Mouse (Mus musculus): Measurements from ENCODE around the gene Tmem52b.

Tmem52b gene

DNA sequence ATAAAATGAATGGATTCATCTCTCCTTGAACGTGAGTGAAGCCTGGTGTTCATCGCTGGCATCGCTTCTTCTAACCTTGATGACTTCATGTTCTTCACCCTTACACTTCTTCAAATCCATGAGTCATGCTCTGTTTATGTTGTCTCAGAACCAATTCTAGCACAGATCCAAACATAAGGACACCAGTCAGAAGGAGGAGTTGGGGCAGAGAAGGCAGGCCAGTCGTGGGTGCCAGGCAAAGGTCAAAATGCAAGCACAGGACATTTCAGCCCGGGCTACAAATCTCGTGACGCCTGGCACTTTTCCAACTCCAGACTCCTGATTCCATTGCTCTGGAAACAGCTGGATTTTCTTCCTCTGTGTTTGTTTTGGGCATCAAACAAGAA lies 20.2 kb downstream of the Tmem52b start:
- no peak for DNase-seq (ENCODE audit: low spot score)

DNA sequence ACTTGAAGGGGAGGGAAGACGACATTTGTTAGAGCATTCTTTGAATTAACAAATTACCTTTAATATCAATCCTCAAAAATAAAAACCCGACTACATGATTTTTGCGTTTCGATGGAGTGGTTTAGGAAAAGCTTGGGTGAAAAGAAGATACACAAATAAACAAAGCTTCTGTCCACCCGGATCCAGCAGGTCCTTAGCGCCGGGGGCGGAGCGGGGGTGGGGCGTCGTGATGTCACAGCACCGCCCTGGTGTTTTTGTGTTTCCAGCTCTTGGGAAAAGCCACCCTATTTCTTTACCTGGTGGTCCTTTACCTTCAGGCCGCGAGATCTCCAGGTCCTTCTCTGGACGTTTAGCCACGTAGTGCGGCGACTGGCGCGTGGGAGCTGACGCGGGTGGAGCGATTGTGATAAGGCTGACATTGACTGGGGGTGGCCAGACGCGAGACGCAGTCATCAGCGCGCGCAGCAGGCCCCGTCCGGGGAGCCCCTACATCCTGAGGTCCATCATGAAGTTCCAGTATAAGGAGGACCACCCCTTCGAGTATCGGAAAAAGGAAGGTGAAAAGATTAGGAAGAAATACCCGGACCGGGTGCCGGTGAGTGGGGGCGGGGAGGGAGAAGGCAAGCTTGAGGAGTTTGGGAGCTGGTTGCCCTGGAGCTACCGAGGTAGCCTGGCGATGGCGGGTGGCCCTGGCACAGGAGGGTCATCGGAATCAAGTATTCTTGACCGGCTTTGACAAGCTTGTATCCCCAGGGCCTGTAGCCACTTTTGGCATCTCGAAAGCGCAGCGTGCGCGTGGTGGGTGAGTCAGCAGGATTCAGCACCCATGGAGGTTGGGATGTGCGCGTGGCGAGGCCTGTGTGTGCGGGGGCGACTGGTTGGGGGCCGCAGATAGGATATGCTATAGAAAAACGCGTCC lies 20.8 kb downstream of the Tmem52b start, which contains the start of gene Gabarapl1:
TSS of gene Gabarapl1 (plus strand) at position 219 of the 919 bp plus-strand sequence.
- DNase-seq (ENCODE audit: low spot score), result no peak

DNA sequence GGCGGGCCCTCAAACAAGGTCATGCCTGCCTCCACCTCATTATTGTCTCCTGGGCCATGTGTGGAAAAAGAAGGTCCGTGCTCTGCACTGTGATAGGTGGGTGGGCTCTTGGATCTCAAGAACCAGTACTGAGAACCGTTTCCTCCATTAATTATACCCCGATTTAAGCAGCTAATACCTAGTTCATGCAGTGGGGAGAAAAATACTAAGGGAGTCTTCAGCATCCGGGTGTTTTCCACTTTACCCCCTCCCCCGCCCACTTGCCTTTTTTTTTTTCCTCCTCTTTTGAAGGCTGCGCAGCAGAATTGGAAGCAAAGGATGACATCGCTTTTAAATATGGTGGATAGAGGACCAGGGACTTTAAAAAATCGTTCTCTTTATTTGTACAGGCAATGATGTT lies 21.7 kb downstream of the Tmem52b start:
- no peak for DNase-seq (ENCODE audit: low spot score)

DNA sequence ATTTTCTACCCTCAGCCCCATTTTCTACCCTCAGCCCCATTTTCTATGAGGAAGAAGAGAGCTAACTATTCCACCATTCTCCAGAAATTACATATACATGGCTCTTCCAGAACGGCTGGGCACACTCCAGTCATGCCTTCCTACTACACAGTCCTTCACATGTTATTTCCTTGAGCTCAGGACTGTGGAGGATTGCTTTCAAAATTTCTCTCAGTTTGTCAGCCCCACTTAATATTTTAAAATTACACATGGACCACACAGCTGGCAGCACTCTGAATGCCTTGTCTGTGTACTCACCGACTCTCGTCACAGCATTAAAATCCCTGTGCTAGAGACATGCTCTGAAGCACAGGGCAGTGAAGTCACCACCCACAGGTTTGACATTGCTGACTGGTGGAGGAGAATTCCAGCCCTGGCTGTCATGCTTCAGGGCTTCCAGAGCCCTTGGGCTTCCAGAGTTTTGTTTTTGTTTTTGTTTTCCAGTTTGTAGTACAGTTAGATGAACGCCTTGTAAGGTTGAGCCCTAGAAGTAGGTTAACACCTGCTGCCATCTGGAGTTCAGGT lies 22.4 kb downstream of the Tmem52b start:
- no peak for DNase-seq (ENCODE audit: low spot score)

DNA sequence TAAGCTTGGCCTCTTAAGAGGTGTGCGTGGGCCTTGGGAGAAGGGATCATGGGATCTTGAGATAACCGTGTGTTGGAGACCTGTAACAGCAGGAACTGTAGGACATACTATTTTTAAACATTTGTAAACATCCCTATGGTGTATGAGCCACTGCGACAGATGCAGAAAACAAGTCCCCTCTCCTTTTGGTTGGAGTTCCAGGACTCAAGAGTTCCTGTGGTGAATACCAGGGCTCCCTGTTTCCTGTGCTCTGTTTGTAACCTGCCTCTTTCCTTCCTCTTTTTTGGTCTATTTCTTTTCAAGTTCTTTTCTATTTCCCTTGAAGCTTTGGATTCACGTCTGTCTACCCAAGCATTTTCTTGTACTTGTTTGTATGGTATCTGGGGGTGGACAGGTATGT lies 23.4 kb downstream of the Tmem52b start:
- DNase-seq (ENCODE audit: low spot score), result no peak

DNA sequence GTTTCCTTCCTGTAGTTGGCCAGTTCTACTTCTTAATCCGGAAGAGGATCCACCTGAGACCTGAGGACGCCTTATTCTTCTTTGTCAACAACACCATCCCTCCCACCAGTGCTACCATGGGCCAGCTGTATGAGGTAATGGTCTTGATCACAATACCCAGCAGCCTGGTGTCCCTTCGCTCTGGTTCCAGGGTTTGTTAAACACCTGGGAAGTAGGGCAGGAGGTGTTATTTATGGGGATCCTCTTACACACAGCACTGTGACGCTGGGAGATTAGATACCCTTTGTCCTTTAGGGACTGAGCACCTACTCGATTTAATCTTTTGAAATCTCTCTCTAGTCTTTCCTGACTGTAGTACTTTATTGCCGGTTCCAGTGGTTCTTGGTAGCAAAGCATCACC lies 26.2 kb downstream of the Tmem52b start:
- no peak for DNase-seq (ENCODE audit: low spot score)

DNA sequence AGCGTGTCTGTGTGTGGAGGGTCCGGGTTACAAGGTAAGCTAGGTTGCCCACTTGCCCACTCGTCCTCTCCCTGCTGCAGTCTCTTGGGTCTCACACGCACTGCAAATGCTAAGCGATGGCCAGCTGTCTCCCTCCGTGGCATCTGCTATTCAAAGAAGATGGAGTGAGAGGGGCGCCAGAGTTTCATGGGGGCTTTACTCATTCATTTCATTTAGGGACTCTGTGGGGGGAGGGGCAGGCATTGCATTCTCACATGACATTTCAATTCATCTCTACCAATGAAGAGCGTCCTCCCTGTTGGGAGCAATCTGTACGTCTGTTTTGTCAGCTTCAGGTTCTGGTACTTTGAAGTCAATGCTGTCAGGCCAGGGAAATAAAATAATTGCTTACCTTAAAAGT lies 29.6 kb downstream of the Tmem52b start:
- DNase-seq (ENCODE audit: low spot score), result no peak

DNA sequence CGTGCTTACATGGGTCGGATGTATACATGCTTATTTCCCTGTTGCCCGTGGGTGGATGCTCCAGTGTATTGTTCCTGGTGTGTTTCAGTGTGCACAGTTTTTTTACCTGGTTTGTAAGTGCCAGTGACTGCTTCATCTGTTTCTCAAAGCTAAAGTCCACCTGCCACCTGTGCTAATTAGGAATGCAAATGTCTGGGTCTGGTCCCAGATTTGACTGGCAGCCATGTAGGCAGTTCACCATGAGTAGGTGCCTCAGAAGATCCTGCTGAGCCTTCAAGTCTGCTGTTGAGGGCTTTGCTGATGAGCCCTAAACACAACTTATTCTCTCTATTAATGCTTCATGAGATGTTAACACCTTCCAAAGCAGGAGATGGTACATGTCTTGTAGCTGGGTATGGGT lies 30.2 kb downstream of the Tmem52b start:
- no peak for DNase-seq (ENCODE audit: low spot score)

DNA sequence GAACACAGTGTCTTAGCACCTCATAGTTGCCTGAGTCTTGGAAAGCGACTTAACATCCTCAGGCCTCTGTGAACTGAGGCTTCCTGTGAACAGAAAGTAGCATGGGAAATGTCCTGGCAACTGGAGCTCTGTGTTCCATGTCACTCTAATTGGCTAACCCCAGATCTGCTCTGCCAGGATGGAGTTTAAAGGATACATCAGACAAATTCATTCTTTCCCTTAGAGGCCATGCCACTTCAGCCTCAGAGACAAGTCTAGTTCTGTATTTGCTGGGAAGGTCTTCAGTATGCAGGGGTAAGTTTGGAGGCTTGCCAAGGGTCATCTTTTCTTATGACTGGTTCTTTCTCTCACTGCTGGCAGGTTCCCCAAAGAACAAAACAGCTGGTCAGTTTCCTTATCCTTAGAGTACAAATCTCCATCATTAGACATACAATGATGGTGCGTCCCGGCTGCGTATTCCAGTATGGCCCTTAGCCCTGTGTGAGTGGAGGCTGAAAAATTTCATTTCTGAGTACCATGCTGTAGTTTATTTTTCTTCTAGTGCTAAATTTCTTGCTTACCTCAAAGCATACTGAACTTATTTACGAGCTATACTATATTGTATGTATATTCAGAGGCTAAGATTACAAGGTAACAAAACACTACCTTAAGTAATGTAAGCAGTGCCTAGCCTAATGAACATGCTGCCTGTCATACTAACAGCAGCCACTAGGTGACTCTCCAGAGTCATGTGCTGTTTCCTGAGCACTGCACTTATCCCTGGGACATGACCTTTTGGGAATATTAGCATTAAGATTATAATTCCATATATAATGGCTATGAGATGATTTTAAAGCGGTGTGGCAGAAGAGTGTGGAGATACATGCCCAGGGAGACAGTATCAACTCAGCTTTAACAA lies 31.6 kb downstream of the Tmem52b start:
- DNase-seq (ENCODE audit: low spot score), result no peak

DNA sequence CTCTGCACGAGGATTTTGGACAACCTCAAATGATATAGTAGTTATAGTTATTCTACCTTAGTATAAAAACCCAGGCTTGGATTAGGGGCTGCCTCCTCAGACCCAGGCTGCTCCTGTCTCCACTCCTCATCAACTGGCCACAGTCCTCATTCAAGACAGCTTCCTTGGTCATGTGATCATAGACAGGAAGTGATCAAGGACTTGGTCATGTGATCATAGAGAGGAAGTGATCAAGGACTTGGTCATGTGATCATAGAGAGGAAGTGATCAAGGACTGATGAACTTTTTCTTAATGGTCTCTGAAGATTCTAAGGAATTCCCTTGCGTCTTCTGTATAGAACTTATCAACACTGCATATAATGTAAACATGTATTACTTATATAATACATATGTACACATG lies 34.9 kb downstream of the Tmem52b start:
- no peak for DNase-seq (ENCODE audit: low spot score)

DNA sequence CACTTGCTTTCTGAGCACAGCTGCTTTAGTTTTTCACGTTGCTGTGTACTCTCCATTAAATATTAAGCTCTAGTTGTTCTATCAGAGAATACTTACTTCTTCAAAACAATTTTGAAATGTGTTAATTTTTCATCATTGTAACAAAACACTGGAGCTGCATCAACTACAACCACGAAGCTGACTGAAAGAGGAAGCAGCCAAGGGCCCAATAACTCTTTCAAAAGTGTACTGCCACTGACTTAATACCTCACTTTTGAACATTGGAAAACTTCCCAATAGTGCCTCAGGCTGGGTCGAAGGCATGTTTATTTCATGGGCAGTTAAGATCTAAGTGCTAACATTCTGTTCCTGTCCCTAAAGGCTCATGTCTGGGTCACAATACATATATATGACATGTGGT lies 35.7 kb downstream of the Tmem52b start:
- no peak for DNase-seq (ENCODE audit: low spot score)

DNA sequence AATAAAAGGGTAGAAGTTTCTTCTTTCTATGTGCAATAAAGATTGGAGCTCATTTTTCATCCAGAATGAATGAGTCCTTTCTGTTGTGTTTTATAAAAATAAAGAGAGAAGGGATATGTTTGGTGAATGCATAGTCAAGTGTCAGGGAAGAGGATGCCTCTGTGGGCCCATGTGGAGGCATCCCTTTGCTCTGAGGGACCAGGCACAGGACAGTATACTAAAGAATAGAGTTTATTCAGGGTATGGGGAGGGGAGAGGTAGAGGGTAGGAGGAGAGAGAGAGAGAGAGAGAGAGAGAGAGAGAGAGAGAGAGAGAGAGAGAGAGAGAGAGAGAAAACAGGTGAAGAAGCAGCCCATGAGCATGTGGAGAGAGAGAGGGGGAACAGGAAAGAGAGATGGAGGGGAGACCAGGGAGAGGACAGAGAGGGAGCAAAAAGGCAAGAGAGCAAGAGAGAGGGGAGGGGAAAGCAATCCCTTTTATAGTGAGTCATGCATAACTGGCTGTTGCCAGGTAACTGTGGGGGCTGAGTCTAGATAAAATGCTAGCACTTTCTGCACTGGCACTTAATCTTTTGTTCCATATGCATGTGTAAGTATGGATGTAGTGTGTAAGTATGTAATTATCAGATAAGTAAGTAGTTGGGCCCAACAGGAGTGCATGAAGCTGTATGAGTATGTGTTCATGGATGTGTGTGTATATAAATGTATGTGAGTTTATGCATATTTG lies 45.1 kb downstream of the Tmem52b start:
- no peak for DNase-seq (ENCODE audit: low spot score)

DNA sequence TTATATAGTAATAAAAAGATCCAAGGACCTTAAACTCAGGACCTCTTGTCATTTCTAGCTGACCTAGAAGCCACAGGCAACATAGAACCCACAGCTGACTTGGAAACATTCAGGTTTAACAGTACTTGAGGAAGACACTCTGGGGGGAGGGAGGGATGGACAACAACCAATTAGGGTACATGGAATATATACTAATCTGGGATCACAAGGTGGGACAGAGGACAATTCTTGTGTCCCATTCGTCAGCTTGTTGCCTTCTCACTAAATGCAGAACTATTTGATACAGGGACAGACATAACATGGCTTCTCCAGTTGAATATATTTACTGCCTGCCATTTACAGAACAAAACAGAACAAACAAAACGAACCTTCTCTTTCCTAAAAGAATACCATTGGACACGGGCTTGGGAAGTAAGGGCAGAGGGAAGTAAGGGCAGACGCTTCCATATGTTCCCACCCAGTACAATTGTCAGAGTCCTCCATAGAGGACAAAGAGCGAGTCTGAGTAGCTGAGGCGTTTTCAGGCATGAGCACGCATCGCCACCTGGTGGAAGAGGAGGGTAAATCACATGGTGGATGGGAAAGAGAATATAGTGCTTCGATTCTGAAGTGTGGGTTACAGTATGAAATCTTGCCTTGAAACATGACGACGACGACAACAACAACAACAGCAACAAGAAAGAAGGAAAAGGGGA lies 46.7 kb downstream of the Tmem52b start:
- DNase-seq (ENCODE audit: low spot score), result no peak

DNA sequence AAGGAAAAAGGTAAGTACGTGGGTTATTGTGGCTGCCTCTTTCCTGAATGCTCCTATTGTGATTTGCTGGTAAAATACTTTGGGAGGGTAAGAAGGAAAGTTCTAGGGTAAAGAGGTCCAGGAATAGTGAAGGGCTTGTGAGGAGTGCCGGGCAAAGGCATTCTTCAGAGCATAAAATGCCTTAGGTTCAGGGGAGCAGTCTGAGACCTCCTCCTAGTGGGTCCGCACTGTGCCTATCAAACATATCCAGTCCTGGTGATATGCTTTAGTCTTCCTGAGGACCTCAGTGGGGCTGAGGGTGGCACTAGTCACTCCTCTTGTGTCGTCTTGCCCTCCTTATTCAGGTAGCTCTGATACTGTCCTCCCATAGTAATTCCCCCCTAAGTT lies 47.3 kb downstream of the Tmem52b start:
- DNase-seq (ENCODE audit: low spot score), result no peak

DNA sequence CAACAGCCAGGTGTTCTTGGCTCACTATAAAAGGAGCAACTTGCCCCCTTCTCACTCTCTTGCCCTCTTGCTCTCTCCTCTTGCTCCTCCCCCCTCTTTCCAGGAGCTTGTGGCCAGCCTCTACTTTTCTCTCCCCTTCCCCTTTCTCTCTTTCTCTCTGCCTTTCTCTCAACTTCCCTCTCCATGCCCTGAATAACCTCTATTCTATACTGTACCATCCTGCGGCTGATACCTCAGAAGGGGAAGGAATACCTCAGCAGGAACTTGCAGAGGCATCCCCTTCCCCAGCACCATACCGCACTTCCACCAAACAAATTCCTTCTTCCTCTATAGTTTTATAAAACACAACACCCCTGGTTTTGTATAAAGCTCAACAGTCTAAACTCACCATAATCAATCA lies 52.9 kb downstream of the Tmem52b start:
- DNase-seq (ENCODE audit: low spot score), result no peak
